Mouse (Mus musculus) v-Abl transformed pro-B cells (cell line): ENCODE results near the gene Ssbp2.

Experiments
- in situ Hi-C, 2 experiments: fragments of 400-800 bp; cut with MboI; formaldehyde crosslinking; loops; one replicate each; pipeline ENCODE4 v1.15.1; 2025; ENCODE audit not compliant: unreplicated experiment in 2 of 2

The Ssbp2 gene

DNA sequence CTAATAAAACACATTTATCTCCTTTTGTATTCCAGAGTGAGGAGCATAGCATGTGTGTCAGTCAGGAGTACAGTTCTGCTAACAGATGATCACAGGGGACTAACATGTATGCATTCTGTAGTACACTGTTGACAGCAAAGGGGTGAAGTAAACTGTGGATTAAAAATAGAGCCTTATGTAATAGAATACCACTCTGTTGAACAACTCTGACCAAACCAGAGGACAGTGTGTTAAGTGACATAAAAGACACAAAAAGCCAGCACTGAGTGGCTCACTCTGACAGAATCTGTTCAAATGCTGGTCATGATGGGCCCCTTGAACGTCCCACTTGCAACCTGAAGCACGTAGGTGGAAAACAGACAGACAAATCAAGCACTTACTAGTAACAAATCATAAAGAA is 235.3 kb downstream of the Ssbp2 start:
- in situ Hi-C loops = loop anchor here in 1 of 2 experiments (5.0 kb wide), 1 partner anchor 728 kb away; no protein-coding TSS in a partner anchor

GRCm38 (mm10) chr13:91696109-91696645 is 236.1 kb downstream of the Ssbp2 start:
- in situ Hi-C loops = loop anchor here in 1 of 2 experiments (5.0 kb wide), 1 partner anchor 729 kb away; no protein-coding TSS in a partner anchor

DNA sequence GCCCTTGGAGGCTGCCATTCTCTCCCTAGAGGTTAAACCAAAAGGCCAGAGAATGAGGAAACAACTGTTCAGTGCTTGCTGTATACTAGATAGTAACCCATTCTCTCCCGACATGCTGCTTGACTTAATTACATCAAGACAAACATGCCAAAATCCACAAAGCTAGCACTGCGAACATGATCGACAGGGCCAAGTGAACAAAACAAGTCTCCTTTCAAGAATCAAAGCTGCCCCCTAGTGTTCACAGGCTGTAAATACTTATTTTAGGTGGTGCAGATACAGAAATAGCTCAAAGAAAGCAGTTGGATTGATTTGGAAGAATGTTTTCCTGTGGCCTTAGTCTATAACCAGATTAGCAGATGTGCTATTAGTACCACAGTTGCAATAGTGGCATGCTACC is 236.9 kb downstream of the Ssbp2 start:
- in situ Hi-C loops = loop anchor here in 1 of 2 experiments (5.0 kb wide), 1 partner anchor 730 kb away; no protein-coding TSS in a partner anchor

GRCm38 (mm10) chr13:91702337-91702736 is 242.3 kb downstream of the Ssbp2 start:
- in situ Hi-C loops = loop anchor here (5.0 to 25.0 kb wide), 2 partner anchors 735 to 1990 kb away; no protein-coding TSS in a partner anchor

GRCm38 (mm10) chr13:91719487-91719886 is 259.4 kb downstream of the Ssbp2 start:
- in situ Hi-C loops = loop anchor here in 1 of 2 experiments (25.0 kb wide), 1 partner anchor 2007 kb away; no protein-coding TSS in a partner anchor

- in situ Hi-C loops = loop anchor here in 1 of 2 experiments (25.0 kb wide), 1 partner anchor 2011 kb away; no protein-coding TSS in a partner anchor
These were observed 263.1 kb downstream of the Ssbp2 start for GRCm38 (mm10) chr13:91723108-91723735.

- in situ Hi-C loops = loop anchor here in 1 of 2 experiments (25.0 kb wide), 1 partner anchor 2011 kb away; no protein-coding TSS in a partner anchor
These were observed 263.6 kb downstream of the Ssbp2 start for GRCm38 (mm10) chr13:91723736-91724119.

DNA sequence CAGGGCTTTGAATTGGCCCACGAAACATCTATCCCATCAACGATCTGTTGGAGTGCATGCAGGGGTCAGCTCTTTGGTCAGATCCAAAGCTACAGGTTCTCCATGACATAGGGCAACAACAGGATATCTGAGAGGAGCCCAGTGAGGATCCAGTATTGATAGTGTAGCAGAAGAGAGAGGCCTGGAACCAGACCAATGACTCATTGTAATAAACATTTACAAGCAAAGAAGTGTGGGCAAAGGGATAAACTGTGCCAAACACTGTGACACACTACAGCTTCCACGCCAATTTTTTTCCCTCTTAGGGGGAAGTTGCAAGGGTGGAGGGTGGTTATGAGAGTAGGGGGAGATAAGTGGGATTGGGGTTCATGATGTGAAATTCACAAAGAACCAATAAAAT is 264.1 kb downstream of the Ssbp2 start:
- in situ Hi-C loops = loop anchor here in 1 of 2 experiments (25.0 kb wide), 1 partner anchor 2012 kb away; no protein-coding TSS in a partner anchor

DNA sequence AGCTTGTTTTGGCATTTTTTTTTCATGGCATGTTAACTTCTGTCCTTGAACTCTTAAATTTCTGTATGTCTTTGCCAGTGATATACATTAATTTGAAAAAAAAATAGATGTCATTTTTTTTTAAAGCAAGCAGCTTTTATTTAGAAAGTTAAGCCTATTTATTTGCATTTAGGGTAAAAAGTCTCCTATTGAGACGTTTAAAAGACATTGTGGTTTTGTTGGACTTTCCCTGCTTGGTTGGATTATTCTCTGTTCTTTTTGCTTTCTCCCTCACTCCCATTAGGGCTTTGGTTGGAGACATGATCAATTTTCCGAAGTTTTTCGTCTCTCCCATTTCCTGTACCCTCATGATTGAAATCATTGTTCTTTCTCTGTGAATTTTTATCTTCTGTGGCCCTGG is 265.0 kb downstream of the Ssbp2 start:
- in situ Hi-C loops = no loop called here

GRCm38 (mm10) chr13:91727899-91728298 is 267.8 kb downstream of the Ssbp2 start:
- in situ Hi-C loops = no loop called here

DNA sequence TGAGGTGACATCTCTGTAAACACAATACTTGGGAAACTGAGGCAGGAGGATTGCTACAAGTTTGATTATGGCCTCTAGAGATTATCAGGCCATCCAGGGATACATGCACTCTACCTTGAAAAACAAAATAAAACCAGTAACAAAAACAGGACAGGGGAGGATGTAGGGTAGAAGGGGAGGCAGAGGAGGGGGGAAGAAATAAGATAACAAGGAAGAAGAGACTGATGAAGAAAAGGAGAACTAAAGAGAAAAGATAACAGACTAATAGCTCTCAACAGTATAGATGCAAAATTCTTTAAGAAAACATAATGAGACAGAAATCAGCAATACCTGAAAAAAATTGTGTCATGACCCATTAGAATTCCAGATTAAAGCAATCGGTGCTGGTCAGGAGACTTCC is 277.1 kb downstream of the Ssbp2 start:
- in situ Hi-C loops = no loop called here

DNA sequence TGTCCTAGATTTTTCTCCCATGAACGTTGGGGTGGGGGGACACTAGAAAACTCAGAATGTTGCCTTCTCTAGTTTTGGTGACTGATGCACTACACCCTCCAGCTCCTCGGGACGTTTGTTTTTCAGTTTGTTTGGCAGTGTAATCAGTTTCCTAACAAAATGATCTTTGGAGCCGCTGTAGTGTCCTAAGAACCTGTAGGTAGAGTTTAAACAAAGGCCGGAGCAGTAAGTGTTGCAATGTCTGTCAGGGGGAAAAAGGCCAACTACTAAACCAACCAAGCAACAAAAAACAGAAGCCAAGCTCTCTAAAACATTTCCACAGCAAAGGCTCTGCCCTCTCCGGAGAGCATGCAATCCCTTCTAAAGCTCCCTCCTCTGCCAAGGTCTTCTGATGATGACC is 280.8 kb downstream of the Ssbp2 start:
- in situ Hi-C loops = no loop called here

DNA sequence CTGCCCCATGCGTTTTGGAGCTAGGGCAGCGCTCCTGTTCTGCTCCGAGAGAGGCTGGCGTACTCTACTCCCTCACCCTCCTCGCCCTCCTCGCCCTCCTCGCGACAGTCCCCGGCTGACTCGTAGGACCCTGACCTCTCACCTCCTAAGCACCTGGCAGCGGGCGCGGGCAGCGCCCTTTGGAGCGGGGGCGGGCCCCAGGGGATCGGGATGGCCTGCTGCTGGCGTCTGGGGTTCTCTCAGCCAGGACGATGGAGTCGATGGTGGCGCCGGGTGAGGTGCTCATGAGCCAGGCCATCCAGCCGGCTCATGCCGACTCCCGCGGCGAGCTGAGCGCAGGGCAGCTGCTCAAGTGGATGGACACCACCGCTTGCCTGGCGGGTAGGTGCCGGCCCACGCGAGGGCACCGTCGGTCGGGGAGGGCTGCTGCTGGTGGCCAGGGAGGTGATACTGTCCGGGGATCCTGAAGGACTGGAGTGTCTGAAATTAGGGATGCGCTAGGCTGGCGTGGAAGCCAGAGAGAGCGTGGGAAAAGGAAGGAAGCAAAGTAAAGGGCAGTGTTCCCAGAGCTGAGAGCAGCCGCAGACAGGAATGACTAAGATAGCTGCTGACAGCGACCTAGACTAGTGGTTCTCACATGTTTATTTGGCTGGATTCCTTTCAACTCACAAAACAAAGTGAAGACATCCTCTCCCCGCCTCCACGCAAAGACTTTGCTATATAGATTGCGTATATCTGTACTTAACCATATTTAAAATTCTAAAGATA is 281.4 kb downstream of the Ssbp2 start, which contains the start of gene Acot12:
Acot12 (plus strand) TSS at position 233 of the 768 bp plus-strand sequence.
- in situ Hi-C loops = no loop called here

- in situ Hi-C loops = no loop called here
These were observed 283.1 kb downstream of the Ssbp2 start for GRCm38 (mm10) chr13:91743180-91743579.

GRCm38 (mm10) chr13:91746470-91746869 is 286.4 kb downstream of the Ssbp2 start:
- in situ Hi-C loops = no loop called here

- in situ Hi-C loops = no loop called here
These were observed 288.3 kb downstream of the Ssbp2 start for GRCm38 (mm10) chr13:91748401-91748800.

GRCm38 (mm10) chr13:91749981-91750380 is 289.9 kb downstream of the Ssbp2 start:
- in situ Hi-C loops = no loop called here
